Mouse (Mus musculus) embryonic facial prominence, embryonic 15.5 days (tissue): Measurements from ENCODE around the gene Syne1. TPM values are rescaled to one million over a fixed set of nuclear protein-coding genes. Genes with fewer than 3 reads are reported as not detected.
A peak's percentile ranks its signal among the peaks of the same experiment; 100 is the strongest.

Experiments
- ATAC-seq: fragments of 200-750 bp; cut with Nextera tagmentation; 2 replicates; pipeline ENCODE4 v1.8.0; 2017; ENCODE audit warnings: low read depth, moderate TSS enrichment; ENCODE audit not compliant: insufficient number of reproducible peaks, low FRiP score, low TSS enrichment
- H3K27ac ChIP-seq: fragments of 300-500 bp; sonication (generic); replicated peaks from 2 replicates; pipeline ENCODE4 v1.5.1; 2015; ENCODE audit warnings: mild to moderate bottlenecking, inconsistent platforms
- H3K27me3 ChIP-seq: fragments of 300-500 bp; sonication (generic); 2 replicates; pipeline ENCODE4 v1.6.1; 2015; ENCODE audit warnings: inconsistent platforms
- H3K36me3 ChIP-seq: fragments of 300-500 bp; sonication (generic); 2 replicates; pipeline ENCODE4 v1.6.1; 2015; ENCODE audit warnings: mild to moderate bottlenecking, inconsistent platforms
- H3K4me1 ChIP-seq: fragments of 300-500 bp; sonication (generic); 2 replicates; pipeline ENCODE4 v1.6.1; 2015; ENCODE audit warnings: inconsistent platforms
- H3K4me2 ChIP-seq: fragments of 300-500 bp; sonication (generic); replicated peaks from 2 replicates; pipeline ENCODE4 v1.6.1; 2015; ENCODE audit warnings: mild to moderate bottlenecking, inconsistent platforms
- H3K4me3 ChIP-seq: fragments of 300-500 bp; sonication (generic); replicated peaks from 2 replicates; pipeline ENCODE4 v1.5.1; 2015; ENCODE audit warnings: mild to moderate bottlenecking, inconsistent platforms
- H3K9ac ChIP-seq: fragments of 300-500 bp; sonication (generic); 2 replicates; pipeline ENCODE4 v1.6.1; 2015; ENCODE audit warnings: inconsistent platforms
- H3K9me3 ChIP-seq: fragments of 300-500 bp; sonication (generic); replicated peaks from 2 replicates; pipeline ENCODE4 v1.6.1; 2016; ENCODE audit warnings: inconsistent platforms
- WGBS: fragments of 180-500 bp; shearing (Covaris S2); methylation state at CpG from one replicate; pipeline ENCODE4 v1.1.7; 2015; 5-methylcytosine and 5-hydroxymethylcytosine counted together
- polyA plus RNA-seq: library from polyadenylated mRNA; unstranded; fragments of >200 nt; fragmentation: Nextera tagmentation; extraction: Ambion mirVana; gene quantifications from 2 replicates; pipeline ENCODE4 v1.2.1, GENCODE M21; 2015

Gene Syne1
- polyA plus RNA-seq, 1 experiment from 2014 or later, result 8.0 TPM

- no peak overlapping the region for H3K4me2 ChIP-seq
- no peak overlapping the region for H3K9ac ChIP-seq
- no peak overlapping the region for H3K27ac ChIP-seq
- no peaks in the 10 kb centered on the region for H3K27me3 ChIP-seq
- H3K4me3 ChIP-seq, result no peak overlapping the region
- ATAC-seq, result no peak
- no peaks in the 10 kb centered on the region for H3K9me3 ChIP-seq
- 77% methylated on average over 7 of the region's 7 CpGs for WGBS
- H3K36me3 ChIP-seq, result no peaks in the 10 kb centered on the region
- H3K4me1 ChIP-seq, result no peaks in the 10 kb centered on the region
Observed at GRCm38 (mm10) chr10:5087336-5087735, 463.9 kb downstream of the Syne1 start.

GRCm38 (mm10) chr10:5086329-5086728 lies 465.0 kb downstream of the Syne1 start:
- no peaks in the 10 kb centered on the region for H3K9me3 ChIP-seq
- H3K27me3 ChIP-seq, result no peaks in the 10 kb centered on the region
- H3K9ac ChIP-seq, result no peak overlapping the region
- no peak overlapping the region for H3K4me2 ChIP-seq
- ATAC-seq, result no peak
- H3K4me1 ChIP-seq, result no peaks in the 10 kb centered on the region
- H3K4me3 ChIP-seq, result no peak overlapping the region
- H3K36me3 ChIP-seq, result no peaks in the 10 kb centered on the region
- WGBS, result 77% methylated on average over 6 of the region's 6 CpGs
- no peak overlapping the region for H3K27ac ChIP-seq

- no peak overlapping the region for H3K4me3 ChIP-seq
- 81% methylated on average over 5 of the region's 5 CpGs for WGBS
Observed at GRCm38 (mm10) chr10:5085792-5086191, 465.5 kb downstream of the Syne1 start.

GRCm38 (mm10) chr10:5083716-5084115 lies 467.6 kb downstream of the Syne1 start:
- WGBS, result 78% methylated on average over 6 of the region's 6 CpGs
- Histone ChIP-seq H3K4me3 (no peak overlapping the region), H3K36me3 (no peaks in the 10 kb centered on the region), H3K4me1 (no peaks in the 10 kb centered on the region), H3K27me3 (no peaks in the 10 kb centered on the region), H3K9me3 (no peaks in the 10 kb centered on the region), H3K4me2 (no peak overlapping the region), H3K9ac (no peak overlapping the region), H3K27ac (no peak overlapping the region)
- ATAC-seq, result no peak

More at GRCm38 (mm10) chr10:5085792-5086191, 465.5 kb downstream of the Syne1 start:
- Histone ChIP-seq H3K36me3 (no peaks in the 10 kb centered on the region), H3K9me3 (no peaks in the 10 kb centered on the region), H3K4me2 (no peak overlapping the region), H3K4me1 (no peaks in the 10 kb centered on the region), H3K9ac (no peak overlapping the region), H3K27me3 (no peaks in the 10 kb centered on the region), H3K27ac (no peak overlapping the region)
- no peak for ATAC-seq

- WGBS, result 45% methylated on average over 9 of the region's 9 CpGs
- Histone ChIP-seq H3K9me3 (no peaks in the 10 kb centered on the region), H3K4me1 (no peaks in the 10 kb centered on the region), H3K27ac (no peak overlapping the region), H3K36me3 (no peaks in the 10 kb centered on the region), H3K9ac (no peak overlapping the region), H3K4me2 (no peak overlapping the region), H3K27me3 (no peaks in the 10 kb centered on the region), H3K4me3 (no peak overlapping the region)
- ATAC-seq, result 0 out of 2 replicates have a peak, but pooled peaks have one; percentile 39
Observed at GRCm38 (mm10) chr10:5079945-5080468, 471.3 kb downstream of the Syne1 start.

- H3K36me3 ChIP-seq, result 0 out of 2 replicates have a peak, but pooled peaks cover 3% of the 10 kb centered on the region
- 93% methylated on average over 7 of the region's 7 CpGs for WGBS
- H3K9ac ChIP-seq, result no peak overlapping the region
- H3K27me3 ChIP-seq, result no peaks in the 10 kb centered on the region
- no peak overlapping the region for H3K4me2 ChIP-seq
- ATAC-seq, result no peak
- no peaks in the 10 kb centered on the region for H3K9me3 ChIP-seq
- no peak overlapping the region for H3K27ac ChIP-seq
- H3K4me1 ChIP-seq, result 0 out of 2 replicates have a peak, but pooled peaks cover 8% of the 10 kb centered on the region
- no peak overlapping the region for H3K4me3 ChIP-seq
Observed at GRCm38 (mm10) chr10:5075724-5076123, 475.6 kb downstream of the Syne1 start.

GRCm38 (mm10) chr10:5072054-5072453 lies 479.2 kb downstream of the Syne1 start:
- Histone ChIP-seq H3K27ac (no peak overlapping the region), H3K4me3 (no peak overlapping the region), H3K4me2 (no peak overlapping the region), H3K27me3 (no peaks in the 10 kb centered on the region), H3K36me3 (0 out of 2 replicates have a peak, but pooled peaks cover 3% of the 10 kb centered on the region), H3K9ac (no peak overlapping the region), H3K9me3 (no peaks in the 10 kb centered on the region), H3K4me1 (0 out of 2 replicates have a peak, but pooled peaks cover 8% of the 10 kb centered on the region)
- WGBS, result 66% methylated on average over 8 of the region's 8 CpGs
- no peak for ATAC-seq

GRCm38 (mm10) chr10:5070941-5071231 lies 480.4 kb downstream of the Syne1 start:
- Histone ChIP-seq H3K27me3 (no peaks in the 10 kb centered on the region), H3K27ac (no peak overlapping the region), H3K36me3 (0 out of 2 replicates have a peak, but pooled peaks cover 3% of the 10 kb centered on the region), H3K4me3 (no peak overlapping the region), H3K4me1 (0 out of 2 replicates have a peak, but pooled peaks cover 8% of the 10 kb centered on the region), H3K9me3 (no peaks in the 10 kb centered on the region), H3K4me2 (no peak overlapping the region), H3K9ac (no peak overlapping the region)
- 34% methylated on average over 3 of the region's 3 CpGs for WGBS
- ATAC-seq, result no peak; the same call in 1 of the 2 replicates

- H3K4me3 ChIP-seq, result no peak overlapping the region
Observed at GRCm38 (mm10) chr10:5070168-5070940, 480.9 kb downstream of the Syne1 start.

GRCm38 (mm10) chr10:5068676-5069265 lies 482.5 kb downstream of the Syne1 start, which contains the start of gene Gm10097:
Gm10097 (plus strand) TSS chr10:5069192.
- no peak within 1 kb of the TSS for H3K9ac ChIP-seq
- WGBS, result 77% methylated on average over 14 of the region's 14 CpGs
- no peaks in the 10 kb centered on the region for H3K27me3 ChIP-seq
- no peaks in the 10 kb centered on the region for H3K9me3 ChIP-seq
- no peak within 1 kb of the TSS for H3K4me3 ChIP-seq
- no peak within 1 kb of the TSS for H3K27ac ChIP-seq
- H3K36me3 ChIP-seq, result 0 out of 2 replicates have a peak, but pooled peaks cover 3% of the 10 kb centered on the region
- H3K4me2 ChIP-seq, result no peak within 1 kb of the TSS
- ATAC-seq, result peak; percentile 47; the same call in 1 of the 2 replicates
- 0 out of 2 replicates have a peak, but pooled peaks cover 8% of the 10 kb centered on the region for H3K4me1 ChIP-seq

More at GRCm38 (mm10) chr10:5070168-5070940, 480.9 kb downstream of the Syne1 start:
- Histone ChIP-seq H3K27ac (0 out of 2 replicates have a peak overlapping the region, but pooled peaks have one; percentile 44), H3K4me1 (0 out of 2 replicates have a peak, but pooled peaks cover 8% of the 10 kb centered on the region), H3K9ac (no peak overlapping the region), H3K9me3 (no peaks in the 10 kb centered on the region), H3K4me2 (no peak overlapping the region), H3K27me3 (no peaks in the 10 kb centered on the region), H3K36me3 (0 out of 2 replicates have a peak, but pooled peaks cover 3% of the 10 kb centered on the region)
- 75% methylated on average over 11 of the region's 11 CpGs for WGBS
- no peak for ATAC-seq

- 0 out of 2 replicates have a peak, but pooled peaks cover 1% of the 10 kb centered on the region for H3K36me3 ChIP-seq
- 0 out of 2 replicates have a peak, but pooled peaks cover 8% of the 10 kb centered on the region for H3K4me1 ChIP-seq
- no peak overlapping the region for H3K4me3 ChIP-seq
- no peaks in the 10 kb centered on the region for H3K27me3 ChIP-seq
- ATAC-seq, result no peak
- H3K9me3 ChIP-seq, result no peaks in the 10 kb centered on the region
- H3K4me2 ChIP-seq, result no peak overlapping the region
- no peak overlapping the region for H3K9ac ChIP-seq
- no peak overlapping the region for H3K27ac ChIP-seq
- WGBS, result 83% methylated on average over 3 of the region's 3 CpGs
Observed at GRCm38 (mm10) chr10:5067113-5067512, 484.2 kb downstream of the Syne1 start.
